Mouse (Mus musculus) Patski (cell line): ENCODE results near the gene Ndufa7. TPM values are rescaled to one million over a fixed set of nuclear protein-coding genes. Genes with fewer than 3 reads are reported as not detected.

Experiments used
- ATAC-seq: fragments of 100-300 bp; one replicate; pipeline ENCODE4 v1.8.0; 2021
- CTCF ChIA-PET: fragments of 350-600 bp; sonication (Branson Sonifier 250); formaldehyde crosslinking; loops from one replicate; lab custom pipeline; 2022; ENCODE audit warnings: inconsistent platforms; lab: Charles Lee
- POLR2A ChIA-PET: fragments of 350-600 bp; sonication (Branson Sonifier 250); formaldehyde crosslinking; loops from one replicate; lab custom pipeline; 2022; ENCODE audit warnings: antibody characterized with exemption, inconsistent platforms; lab: Charles Lee
- DNase-seq: peaks from one replicate; pipeline ENCODE4 v3.0.0-alpha.2; 2011; ENCODE audit warnings: low read depth, low spot score
- H3K27me3 ChIP-seq: fragments of 371-371 bp; one replicate; pipeline ENCODE4 v1.5.1; 2021
- CTCF ChIP-seq: fragments of 100-300 bp; IDR thresholded peaks from one replicate; pipeline ENCODE4 v1.5.1; 2021
- in situ Hi-C: fragments of 300-500 bp; cut with MboI; formaldehyde crosslinking; loops from 3 replicates; pipeline ENCODE4 v1.11.1; 2018; ENCODE audit warnings: low pct_unique_long_range_greater_than_20kb, mixed read lengths
- polyA plus RNA-seq: library from polyadenylated mRNA; unstranded; gene quantifications from one replicate; pipeline ENCODE4 v1.2.3, GENCODE M21; 2021

The Ndufa7 gene
- polyA plus RNA-seq, 1 experiment from 2014 or later: 361 TPM

- no peak for TF ChIP-seq CTCF
- POLR2A ChIA-PET: interaction anchor here (2.1 kb wide), 1 partner anchor 24 kb away, joined by 7 read pairs; the partner anchor contains the start of gene Rab11b
- CTCF ChIA-PET: interaction anchor here (1.0 to 2.1 kb wide), 4 partner anchors 12 to 44 kb away, joined by 3 to 6 read pairs (median 4); partner anchors contain the start of gene Rab11b
- ATAC-seq (peak; percentile 85), DNase-seq (peak; percentile 99)
- in situ Hi-C loops: loop anchor here (5.0 kb wide), 1 partner anchor 36 kb away; no protein-coding TSS in a partner anchor
- no peaks in the 10 kb centered on the region for H3K27me3 ChIP-seq
Measured at GRCm38 (mm10) chr17:33783408-33783807, 41.0 kb upstream of the Ndufa7 start.

- in situ Hi-C loops: loop anchor here (5.0 kb wide), 1 partner anchor 38 kb away; no protein-coding TSS in a partner anchor
- POLR2A ChIA-PET: interaction anchor here (1.5 kb wide), 1 partner anchor 25 kb away, joined by 4 read pairs; the partner anchor contains the start of gene Rab11b
- no peak for TF ChIP-seq CTCF
Measured at GRCm38 (mm10) chr17:33784939-33785338, 39.4 kb upstream of the Ndufa7 start.

GRCm38 (mm10) chr17:33786375-33786774 lies 38.0 kb upstream of the Ndufa7 start:
- ATAC-seq (no peak), DNase-seq (no peak)
- POLR2A ChIA-PET: no interaction called here
- CTCF ChIA-PET: no interaction called here
- no peaks in the 10 kb centered on the region for H3K27me3 ChIP-seq
- TF ChIP-seq CTCF: no peak
- in situ Hi-C loops: no loop called here

More at GRCm38 (mm10) chr17:33784939-33785338, 39.4 kb upstream of the Ndufa7 start:
- DNase-seq: no peak
- no peak for ATAC-seq
- CTCF ChIA-PET: interaction anchor here (1.1 kb wide), 1 partner anchor 24 kb away, joined by 3 read pairs; the partner anchor contains the start of gene Rab11b
- no peaks in the 10 kb centered on the region for H3K27me3 ChIP-seq

- TF ChIP-seq CTCF: no peak
- ATAC-seq: no peak
- in situ Hi-C loops: no loop called here
- ChIA-PET CTCF (no interaction called here), POLR2A (interaction anchor here (0.6 kb wide), 1 partner anchor 31 kb away, joined by 3 read pairs; no protein-coding TSS in a partner anchor)
- no peak for DNase-seq
- H3K27me3 ChIP-seq: no peaks in the 10 kb centered on the region
Measured at GRCm38 (mm10) chr17:33788732-33789131, 35.6 kb upstream of the Ndufa7 start.

GRCm38 (mm10) chr17:33798306-33798705 lies 26.1 kb upstream of the Ndufa7 start:
- in situ Hi-C loops: no loop called here
- H3K27me3 ChIP-seq: no peaks in the 10 kb centered on the region
- ATAC-seq: peak; percentile 69
- POLR2A ChIA-PET: interaction anchor here (0.5 kb wide), 1 partner anchor 27 kb away, joined by 3 read pairs; no protein-coding TSS in a partner anchor
- peak; percentile 77 for TF ChIP-seq CTCF
- CTCF ChIA-PET: interaction anchor here (0.6 to 1.3 kb wide), 6 partner anchors 38 to 125 kb away, joined by 3 to 7 read pairs (median 3); partner anchors contain the start of gene Rab11b
- DNase-seq: no peak

- no peak for TF ChIP-seq CTCF
- DNase-seq (no peak), ATAC-seq (no peak)
- CTCF ChIA-PET: interaction anchor here (0.7 to 1.2 kb wide), 3 partner anchors 53 to 95 kb away, joined by 3 to 7 read pairs (median 3); no protein-coding TSS in a partner anchor
- in situ Hi-C loops: no loop called here
- POLR2A ChIA-PET: no interaction called here
- H3K27me3 ChIP-seq: no peaks in the 10 kb centered on the region
Measured at GRCm38 (mm10) chr17:33799277-33799676, 25.1 kb upstream of the Ndufa7 start.

GRCm38 (mm10) chr17:33802221-33802620 lies 22.2 kb upstream of the Ndufa7 start:
- ATAC-seq: no peak
- in situ Hi-C loops: loop anchor here (10.0 kb wide), 1 partner anchor 277 kb away; the partner anchor contains the start of gene Adamts10
- ChIA-PET POLR2A (interaction anchor here (0.6 to 0.9 kb wide), 3 partner anchors 11 to 117 kb away, joined by 3 to 7 read pairs (median 5); no protein-coding TSS in a partner anchor), CTCF (interaction anchor here (0.9 to 1.6 kb wide), 3 partner anchors 8 to 72 kb away, joined by 3 read pairs; no protein-coding TSS in a partner anchor)
- H3K27me3 ChIP-seq: no peaks in the 10 kb centered on the region
- no peak for DNase-seq
- TF ChIP-seq CTCF: peak; percentile 55

GRCm38 (mm10) chr17:33804205-33804604 lies 20.2 kb upstream of the Ndufa7 start:
- no peak for ATAC-seq
- TF ChIP-seq CTCF: no peak
- in situ Hi-C loops: loop anchor here (10.0 kb wide), 1 partner anchor 279 kb away; the partner anchor contains the start of gene Adamts10
- H3K27me3 ChIP-seq: no peaks in the 10 kb centered on the region
- DNase-seq: no peak
- ChIA-PET CTCF (no interaction called here), POLR2A (no interaction called here)

GRCm38 (mm10) chr17:33804745-33805144 lies 19.6 kb upstream of the Ndufa7 start:
- H3K27me3 ChIP-seq: no peaks in the 10 kb centered on the region
- in situ Hi-C loops: loop anchor here (10.0 kb wide), 1 partner anchor 280 kb away; the partner anchor contains the start of gene Adamts10
- no peak for TF ChIP-seq CTCF
- POLR2A ChIA-PET: interaction anchor here (0.6 kb wide), 1 partner anchor 9 kb away, joined by 3 read pairs; no protein-coding TSS in a partner anchor
- ATAC-seq (no peak), DNase-seq (no peak)
- CTCF ChIA-PET: no interaction called here

GRCm38 (mm10) chr17:33807181-33807888 lies 17.0 kb upstream of the Ndufa7 start:
- DNase-seq (no peak), ATAC-seq (no peak)
- no peaks in the 10 kb centered on the region for H3K27me3 ChIP-seq
- in situ Hi-C loops: loop anchor here (10.0 kb wide), 1 partner anchor 283 kb away; the partner anchor contains the start of gene Adamts10
- POLR2A ChIA-PET: no interaction called here
- CTCF ChIA-PET: interaction anchor here (1.1 kb wide), 1 partner anchor 20 kb away, joined by 3 read pairs; no protein-coding TSS in a partner anchor
- TF ChIP-seq CTCF: no peak
